Mouse (Mus musculus): ENCODE measurements at regions not wholly inside any gene's neighbourhood (a gene's known extent, or its start where the extent isn't known, plus 50 kb on each side); places are given as distances from the start of the nearest gene placed in this dataset.

DNA sequence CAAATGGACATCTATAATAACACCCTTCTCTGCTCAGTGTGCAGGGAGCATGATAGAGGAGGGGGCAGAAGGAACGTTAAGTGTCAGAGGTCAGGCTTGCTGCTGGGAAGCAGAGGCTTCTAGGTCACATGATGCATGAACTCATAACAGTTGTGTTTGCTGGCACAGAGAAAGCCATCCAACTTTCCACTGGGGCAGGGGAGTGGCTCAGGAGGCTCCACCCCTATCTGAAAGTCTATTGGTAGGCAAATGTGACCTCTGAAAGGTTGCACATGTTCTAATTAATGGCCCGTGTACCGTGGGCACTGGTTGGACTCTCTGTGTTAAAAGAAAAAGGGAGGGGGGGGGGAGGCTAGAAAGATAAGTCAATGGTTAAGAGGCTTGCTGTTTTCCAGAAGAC, 224.6 kb downstream of the Slc16a7 start:
- Histone ChIP-seq H3K4me1 (replicated peaks; ENCODE audit: control insufficient read depth, insufficient read depth, low read length) (no peaks in the 10 kb centered on the region), H3K9ac (replicated peaks; ENCODE audit: low read depth, low read length) (no peak overlapping the region), H3K27me3 (replicated peaks; ENCODE audit: control insufficient read depth, insufficient read depth, low read length) (no peaks in the 10 kb centered on the region), H3K4me2 (ENCODE audit: low read length) (no peak overlapping the region), H3K27ac (ENCODE audit: low read length) (no peak overlapping the region), H3K4me3 (replicated peaks; ENCODE audit: low read length) (no peak overlapping the region), H3K36me3 (ENCODE audit: control insufficient read depth, insufficient read depth) (no peaks in the 10 kb centered on the region), H3K9me3 (ENCODE audit: control insufficient read depth, low read length) (no peaks in the 10 kb centered on the region)
- ATAC-seq: no peak
- 64% methylated on average over 3 of the region's 3 CpGs for WGBS

DNA sequence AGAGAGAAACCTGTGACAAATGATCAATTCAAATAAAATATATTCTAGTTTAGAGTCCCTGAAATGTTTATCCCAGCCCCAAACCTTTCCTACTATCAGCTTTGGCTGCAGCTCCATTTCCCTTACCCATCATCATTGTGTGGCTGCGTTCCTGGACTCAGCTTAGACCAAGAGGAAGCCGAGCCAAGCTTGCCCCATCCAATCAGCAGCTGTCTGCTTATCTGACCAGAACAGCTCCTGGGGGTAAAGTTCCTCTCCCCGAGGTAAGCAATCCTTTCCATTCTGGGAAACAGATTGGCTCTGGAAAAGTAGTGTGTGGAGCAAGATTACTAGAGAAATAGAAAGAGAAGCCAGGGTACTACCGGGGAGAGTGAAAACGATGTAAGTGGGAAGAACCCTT, 228.2 kb downstream of the Slc16a7 start:
- ATAC-seq: no peak
- WGBS: 66% methylated on average over 5 of the region's 5 CpGs
- H3K4me2 ChIP-seq (ENCODE audit: low read length): no peak overlapping the region
- H3K36me3 ChIP-seq (ENCODE audit: control insufficient read depth, insufficient read depth): no peaks in the 10 kb centered on the region
- no peak overlapping the region for H3K4me3 ChIP-seq (replicated peaks; ENCODE audit: low read length)
- H3K9me3 ChIP-seq (ENCODE audit: control insufficient read depth, low read length): no peaks in the 10 kb centered on the region
- H3K27me3 ChIP-seq (replicated peaks; ENCODE audit: control insufficient read depth, insufficient read depth, low read length): no peaks in the 10 kb centered on the region
- no peak overlapping the region for H3K9ac ChIP-seq (replicated peaks; ENCODE audit: low read depth, low read length)
- no peaks in the 10 kb centered on the region for H3K4me1 ChIP-seq (replicated peaks; ENCODE audit: control insufficient read depth, insufficient read depth, low read length)
- no peak overlapping the region for H3K27ac ChIP-seq (ENCODE audit: low read length)

DNA sequence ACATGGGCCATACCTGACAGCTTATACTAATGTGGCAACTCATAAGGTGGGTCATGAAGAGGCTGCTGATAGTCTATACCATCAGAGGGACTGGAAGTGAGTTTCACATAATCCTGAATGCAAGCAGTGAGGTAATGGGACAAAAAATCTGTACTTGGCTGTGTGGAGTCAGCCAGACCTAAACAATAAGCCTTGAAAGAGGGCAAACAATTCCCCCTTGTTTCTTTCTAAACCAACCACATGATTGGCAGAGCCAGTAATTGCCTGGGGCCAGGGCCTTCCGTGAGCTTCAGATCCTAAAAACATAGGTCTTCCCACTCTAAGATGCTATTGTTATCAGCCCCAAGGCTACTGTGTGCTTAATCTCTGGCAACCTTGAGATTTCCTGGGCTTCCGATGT, 240.5 kb downstream of the Slc16a7 start:
- no peaks in the 10 kb centered on the region for H3K4me1 ChIP-seq (replicated peaks; ENCODE audit: control insufficient read depth, insufficient read depth, low read length)
- H3K4me2 ChIP-seq (ENCODE audit: low read length): no peak overlapping the region
- H3K4me3 ChIP-seq (replicated peaks; ENCODE audit: low read length): no peak overlapping the region
- H3K27ac ChIP-seq (ENCODE audit: low read length): no peak overlapping the region
- no peak for ATAC-seq
- WGBS: 8% methylated on average over 2 of the region's 2 CpGs
- no peak overlapping the region for H3K9ac ChIP-seq (replicated peaks; ENCODE audit: low read depth, low read length)
- no peaks in the 10 kb centered on the region for H3K36me3 ChIP-seq (ENCODE audit: control insufficient read depth, insufficient read depth)
- H3K27me3 ChIP-seq (replicated peaks; ENCODE audit: control insufficient read depth, insufficient read depth, low read length): no peaks in the 10 kb centered on the region
- no peaks in the 10 kb centered on the region for H3K9me3 ChIP-seq (ENCODE audit: control insufficient read depth, low read length)

DNA sequence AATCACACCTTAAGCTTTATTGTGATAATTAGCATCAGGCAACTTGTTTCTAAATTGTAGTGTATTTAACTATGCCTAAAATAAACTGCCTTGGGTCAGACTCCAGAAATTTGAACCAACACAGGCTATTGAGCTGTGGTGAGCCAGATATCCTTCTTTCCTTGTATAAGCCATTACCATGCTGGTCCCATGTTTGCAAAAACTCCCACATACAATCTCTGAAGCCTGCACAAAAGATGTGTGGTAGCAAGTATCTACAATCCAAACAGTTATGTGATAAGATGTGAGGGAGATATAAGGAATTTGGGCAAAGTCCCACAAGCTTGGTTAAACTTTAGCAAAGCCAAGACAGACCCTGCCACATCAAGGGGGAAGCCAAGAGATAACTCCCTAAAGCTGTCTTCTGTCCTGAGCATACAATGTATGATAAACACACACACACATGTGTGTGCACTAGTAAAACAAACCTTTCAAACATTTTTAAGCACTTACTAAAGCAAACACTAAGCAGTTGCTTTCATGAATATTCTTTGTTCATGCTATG, 242.0 kb downstream of the Slc16a7 start:
- Histone ChIP-seq H3K27ac (ENCODE audit: low read length) (no peak overlapping the region), H3K4me3 (replicated peaks; ENCODE audit: low read length) (no peak overlapping the region), H3K9ac (replicated peaks; ENCODE audit: low read depth, low read length) (no peak overlapping the region), H3K27me3 (replicated peaks; ENCODE audit: control insufficient read depth, insufficient read depth, low read length) (no peaks in the 10 kb centered on the region), H3K36me3 (ENCODE audit: control insufficient read depth, insufficient read depth) (no peaks in the 10 kb centered on the region), H3K4me1 (replicated peaks; ENCODE audit: control insufficient read depth, insufficient read depth, low read length) (no peaks in the 10 kb centered on the region), H3K9me3 (ENCODE audit: control insufficient read depth, low read length) (no peaks in the 10 kb centered on the region), H3K4me2 (ENCODE audit: low read length) (no peak overlapping the region)
- no peak for ATAC-seq

GRCm38 (mm10) chr10:125146365-125146764, 242.9 kb downstream of the Slc16a7 start:
- Histone ChIP-seq H3K36me3 (ENCODE audit: control insufficient read depth, insufficient read depth) (no peaks in the 10 kb centered on the region), H3K4me2 (ENCODE audit: low read length) (no peak overlapping the region), H3K27me3 (replicated peaks; ENCODE audit: control insufficient read depth, insufficient read depth, low read length) (no peaks in the 10 kb centered on the region), H3K4me3 (replicated peaks; ENCODE audit: low read length) (no peak overlapping the region), H3K9ac (replicated peaks; ENCODE audit: low read depth, low read length) (no peak overlapping the region), H3K27ac (ENCODE audit: low read length) (no peak overlapping the region), H3K9me3 (ENCODE audit: control insufficient read depth, low read length) (no peaks in the 10 kb centered on the region), H3K4me1 (replicated peaks; ENCODE audit: control insufficient read depth, insufficient read depth, low read length) (no peaks in the 10 kb centered on the region)
- 86% methylated on average over 3 of the region's 3 CpGs for WGBS
- no peak for ATAC-seq

DNA sequence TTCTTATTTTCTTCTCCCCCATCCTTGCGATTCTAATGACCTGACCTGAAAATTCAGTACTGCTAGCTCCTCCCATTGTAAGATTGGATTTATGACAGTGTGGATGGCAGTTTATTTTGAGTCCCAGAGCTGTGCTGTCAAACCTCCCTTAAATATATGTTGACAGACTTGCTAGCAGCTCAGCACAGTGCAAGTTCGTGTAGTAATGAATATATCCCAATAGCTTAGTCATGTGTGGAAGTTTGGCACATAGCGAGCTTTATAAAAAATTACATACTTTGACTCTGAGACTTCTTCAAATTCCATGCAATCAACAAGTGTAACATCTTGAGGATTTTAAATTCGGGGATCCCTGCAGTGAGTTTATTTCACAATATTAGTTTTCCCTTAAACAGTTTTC, 243.5 kb downstream of the Slc16a7 start:
- Histone ChIP-seq H3K9me3 (ENCODE audit: control insufficient read depth, low read length) (no peaks in the 10 kb centered on the region), H3K36me3 (ENCODE audit: control insufficient read depth, insufficient read depth) (no peaks in the 10 kb centered on the region), H3K4me3 (replicated peaks; ENCODE audit: low read length) (no peak overlapping the region), H3K27ac (ENCODE audit: low read length) (no peak overlapping the region), H3K4me1 (replicated peaks; ENCODE audit: control insufficient read depth, insufficient read depth, low read length) (no peaks in the 10 kb centered on the region), H3K27me3 (replicated peaks; ENCODE audit: control insufficient read depth, insufficient read depth, low read length) (no peaks in the 10 kb centered on the region), H3K9ac (replicated peaks; ENCODE audit: low read depth, low read length) (no peak overlapping the region), H3K4me2 (ENCODE audit: low read length) (no peak overlapping the region)
- ATAC-seq: no peak
- 90% methylated on average over 4 of the region's 4 CpGs for WGBS

DNA sequence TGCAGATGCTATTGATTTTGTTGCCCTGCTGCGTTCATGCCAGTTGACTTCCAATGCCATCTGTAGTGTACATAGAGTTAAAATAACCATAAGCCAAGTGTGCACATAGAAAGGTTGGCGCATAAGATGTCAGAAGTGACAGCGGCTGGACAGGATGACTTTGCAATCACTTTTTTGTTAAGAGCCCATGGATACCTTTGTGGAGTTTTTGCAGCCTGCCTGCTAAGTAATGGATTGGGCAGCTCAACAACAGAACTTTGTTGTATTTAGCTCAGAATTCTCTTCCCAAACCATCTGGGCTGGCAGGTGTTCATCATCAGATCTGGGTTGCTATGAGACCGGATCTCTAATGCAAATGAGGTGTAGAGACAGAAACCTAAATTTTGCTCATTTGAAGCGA, 267.5 kb downstream of the Slc16a7 start:
- no peaks in the 10 kb centered on the region for H3K27me3 ChIP-seq (replicated peaks; ENCODE audit: control insufficient read depth, insufficient read depth, low read length)
- no peak overlapping the region for H3K9ac ChIP-seq (replicated peaks; ENCODE audit: low read depth, low read length)
- no peak overlapping the region for H3K4me2 ChIP-seq (ENCODE audit: low read length)
- no peaks in the 10 kb centered on the region for H3K36me3 ChIP-seq (ENCODE audit: control insufficient read depth, insufficient read depth)
- H3K27ac ChIP-seq (ENCODE audit: low read length): peak overlapping the region; percentile 69
- peaks cover 6% of the 10 kb centered on the region for H3K4me1 ChIP-seq (replicated peaks; ENCODE audit: control insufficient read depth, insufficient read depth, low read length)
- 55% methylated on average over 5 of the region's 5 CpGs for WGBS
- peak; percentile 86 for ATAC-seq
- no peak overlapping the region for H3K4me3 ChIP-seq (replicated peaks; ENCODE audit: low read length)
- H3K9me3 ChIP-seq (ENCODE audit: control insufficient read depth, low read length): no peaks in the 10 kb centered on the region

- ATAC-seq: no peak
- Histone ChIP-seq H3K36me3 (ENCODE audit: control insufficient read depth, insufficient read depth) (no peaks in the 10 kb centered on the region), H3K9me3 (ENCODE audit: control insufficient read depth, low read length) (0 out of 2 replicates have a peak, but pooled peaks cover 3% of the 10 kb centered on the region), H3K4me3 (replicated peaks; ENCODE audit: low read length) (no peak overlapping the region), H3K27me3 (replicated peaks; ENCODE audit: control insufficient read depth, insufficient read depth, low read length) (no peaks in the 10 kb centered on the region), H3K4me2 (ENCODE audit: low read length) (no peak overlapping the region), H3K27ac (ENCODE audit: low read length) (no peak overlapping the region), H3K9ac (replicated peaks; ENCODE audit: low read depth, low read length) (no peak overlapping the region), H3K4me1 (replicated peaks; ENCODE audit: control insufficient read depth, insufficient read depth, low read length) (no peaks in the 10 kb centered on the region)
- 15% methylated on average over 1 of the region's 1 CpGs for WGBS
These were observed 274.9 kb downstream of the Slc16a7 start for GRCm38 (mm10) chr10:125114318-125114717.

GRCm38 (mm10) chr10:125108986-125109385, 280.3 kb downstream of the Slc16a7 start:
- Histone ChIP-seq H3K4me3 (replicated peaks; ENCODE audit: low read length) (no peak overlapping the region), H3K4me2 (ENCODE audit: low read length) (no peak overlapping the region), H3K27ac (ENCODE audit: low read length) (no peak overlapping the region), H3K4me1 (replicated peaks; ENCODE audit: control insufficient read depth, insufficient read depth, low read length) (no peaks in the 10 kb centered on the region), H3K27me3 (replicated peaks; ENCODE audit: control insufficient read depth, insufficient read depth, low read length) (no peaks in the 10 kb centered on the region), H3K36me3 (ENCODE audit: control insufficient read depth, insufficient read depth) (no peaks in the 10 kb centered on the region), H3K9ac (replicated peaks; ENCODE audit: low read depth, low read length) (no peak overlapping the region), H3K9me3 (ENCODE audit: control insufficient read depth, low read length) (0 out of 2 replicates have a peak, but pooled peaks cover 3% of the 10 kb centered on the region)
- ATAC-seq: no peak
- WGBS: 86% methylated on average over 1 of the region's 1 CpGs

DNA sequence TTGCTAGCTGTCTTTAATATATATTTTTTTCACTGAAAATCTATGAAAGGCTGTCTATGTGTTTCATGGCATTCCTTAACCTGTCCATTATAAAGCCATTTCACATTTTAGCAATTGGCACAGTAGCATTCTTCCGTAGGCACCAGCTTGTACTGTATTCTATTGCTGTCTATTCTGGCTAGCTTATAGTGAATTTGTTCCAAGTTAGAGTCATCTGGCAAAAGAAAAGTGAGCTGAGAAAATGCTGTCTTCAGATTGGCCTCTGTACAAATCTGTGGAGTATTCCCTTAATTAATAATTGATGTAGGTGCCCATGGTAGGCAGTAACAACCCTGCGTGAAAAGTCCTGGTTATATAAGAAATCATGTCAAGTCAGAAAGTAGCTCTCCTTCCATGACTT, 304.3 kb downstream of the Slc16a7 start:
- Histone ChIP-seq H3K27ac (ENCODE audit: low read length) (no peak overlapping the region), H3K36me3 (ENCODE audit: control insufficient read depth, insufficient read depth) (no peaks in the 10 kb centered on the region), H3K27me3 (replicated peaks; ENCODE audit: control insufficient read depth, insufficient read depth, low read length) (no peaks in the 10 kb centered on the region), H3K9me3 (ENCODE audit: control insufficient read depth, low read length) (no peaks in the 10 kb centered on the region), H3K9ac (replicated peaks; ENCODE audit: low read depth, low read length) (no peak overlapping the region), H3K4me3 (replicated peaks; ENCODE audit: low read length) (no peak overlapping the region), H3K4me1 (replicated peaks; ENCODE audit: control insufficient read depth, insufficient read depth, low read length) (no peaks in the 10 kb centered on the region), H3K4me2 (ENCODE audit: low read length) (no peak overlapping the region)
- WGBS: 66% methylated on average over 2 of the region's 2 CpGs
- ATAC-seq: peak; percentile 52; the same call in 1 of the 2 replicates

Measured in forebrain, embryonic 16.5 days (tissue).